Mouse (Mus musculus) layer of hippocampus, postnatal 14 days (tissue): ENCODE results near the gene Fnbp4. TPM values are rescaled to one million over a fixed set of nuclear protein-coding genes. Genes with fewer than 3 reads are reported as not detected.
"Not testable (repeated sequence)": the region's sequence is repeated elsewhere in the genome, so short reads cannot be mapped to it uniquely, and the experiment has no call there.

Experiments used
- DNase-seq, 2 experiments: peaks; one replicate each; pipeline ENCODE4 v3.0.0; 2021 to 2022; ENCODE audit warnings: low spot score in 2 of 2, mixed read lengths in 1 of 2
- total RNA-seq, 2 experiments: library from RNA; stranded (reverse); gene quantifications; 2 replicates each; pipeline ENCODE4 v1.2.3; 2021

The Fnbp4 gene
- total RNA-seq, 2 experiments from 2014 or later: 58.8 to 74.5 TPM

DNA sequence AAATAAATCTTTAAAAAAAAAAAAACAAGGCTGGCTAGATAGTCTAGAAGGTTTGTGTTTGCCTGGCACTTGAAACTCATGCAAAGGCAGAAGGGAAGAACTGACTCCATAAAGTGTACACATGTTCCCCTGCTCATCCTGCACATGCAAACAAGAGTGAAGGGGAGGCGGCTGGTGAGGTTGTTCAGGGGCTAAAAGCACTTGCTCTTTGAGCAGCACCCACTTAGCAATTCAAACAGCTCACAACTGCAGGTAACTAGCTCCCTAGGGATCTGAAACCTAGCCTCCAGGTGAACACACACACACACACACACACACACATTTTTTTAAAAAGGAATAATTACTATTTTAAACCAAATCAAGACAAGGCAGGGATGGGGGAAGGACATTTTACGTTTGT, 36.8 kb downstream of the Fnbp4 start:
- DNase-seq: no peak

GRCm38 (mm10) chr2:90782458-90782857, 37.3 kb downstream of the Fnbp4 start, which contains the start of gene Agbl2:
TSS of gene Agbl2 (plus strand) at chr2:90782727.
- no peak for DNase-seq

- DNase-seq: no peak
Observed at GRCm38 (mm10) chr2:90782901-90783486, 37.8 kb downstream of the Fnbp4 start.

GRCm38 (mm10) chr2:90788126-90788525, 43.0 kb downstream of the Fnbp4 start:
- no peak for DNase-seq

DNA sequence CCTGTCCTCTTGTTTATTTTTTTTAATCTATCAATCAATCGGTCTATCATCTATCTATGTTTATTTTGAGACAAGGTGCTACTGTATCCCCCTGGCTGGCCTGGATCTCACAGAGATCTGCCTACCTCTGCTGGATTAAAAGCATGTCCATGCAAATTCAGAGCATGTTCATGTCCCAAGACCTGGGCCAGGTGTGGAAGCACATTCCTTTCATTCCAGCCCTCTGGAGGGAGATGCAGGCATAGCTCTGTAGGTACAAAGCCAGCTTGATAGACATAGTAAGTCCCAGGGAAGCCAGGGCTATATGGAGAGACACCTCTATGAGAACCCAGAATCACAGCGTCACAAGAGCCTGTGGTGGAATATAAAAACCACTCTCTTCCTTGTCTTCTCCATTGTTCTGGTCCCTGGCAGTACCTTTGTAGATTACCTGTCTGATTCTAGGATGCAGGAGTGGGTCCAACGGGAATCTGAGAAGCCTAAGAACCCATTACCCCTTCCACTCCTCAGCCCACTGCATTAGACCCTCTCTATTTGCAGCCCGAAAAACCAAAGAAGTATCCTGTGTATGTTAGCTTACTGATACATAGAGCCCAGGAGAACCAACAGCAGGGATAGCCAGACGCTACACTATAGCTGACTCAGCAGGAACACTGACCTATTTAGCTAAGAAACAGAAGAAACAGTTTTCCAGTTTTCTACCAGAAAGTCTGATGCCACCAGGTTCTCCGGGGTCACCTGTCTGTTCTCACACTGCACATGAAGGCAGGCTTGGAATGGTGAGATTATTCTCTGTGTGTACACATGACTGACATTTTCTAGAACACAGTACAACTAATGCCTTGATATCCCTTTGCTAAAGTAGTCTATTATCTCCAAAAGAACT, 63.3 kb downstream of the Fnbp4 start:
- DNase-seq: no peak

GRCm38 (mm10) chr2:90810751-90811150, 65.6 kb downstream of the Fnbp4 start:
- no peak for DNase-seq

GRCm38 (mm10) chr2:90815266-90815665, 70.1 kb downstream of the Fnbp4 start:
- no peak for DNase-seq

- DNase-seq: no peak
Observed at GRCm38 (mm10) chr2:90816144-90816543, 71.0 kb downstream of the Fnbp4 start.

GRCm38 (mm10) chr2:90818710-90819109, 73.5 kb downstream of the Fnbp4 start:
- no peak for DNase-seq

- no peak for DNase-seq
Observed at GRCm38 (mm10) chr2:90820894-90821293, 75.7 kb downstream of the Fnbp4 start.

- no peak for DNase-seq
Observed at GRCm38 (mm10) chr2:90822978-90823377, 77.8 kb downstream of the Fnbp4 start.

DNA sequence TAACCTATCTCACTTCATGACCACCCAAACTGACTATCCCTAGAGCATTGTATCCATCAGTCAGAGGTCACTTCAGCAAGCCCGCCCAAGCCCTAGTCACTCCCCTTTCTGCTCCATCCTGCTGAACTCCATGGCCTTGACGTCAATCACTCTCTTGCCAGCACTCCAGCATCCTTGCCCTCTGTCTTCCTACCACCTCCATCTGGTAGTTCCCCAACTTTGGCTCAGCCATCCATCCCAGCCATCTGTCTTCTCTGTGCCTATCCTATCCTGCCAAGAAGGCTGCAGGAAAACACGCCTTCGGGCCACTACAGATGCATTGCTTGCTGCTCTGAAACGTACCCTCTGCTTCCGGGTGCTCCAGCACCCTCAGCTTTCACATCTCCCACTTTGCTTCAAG, 78.6 kb downstream of the Fnbp4 start:
- peak; percentile 10 to 66 for DNase-seq

GRCm38 (mm10) chr2:90824528-90824927, 79.4 kb downstream of the Fnbp4 start:
- not testable (repeated sequence) for DNase-seq

- no peak for DNase-seq
Observed at GRCm38 (mm10) chr2:90825515-90826172, 80.5 kb downstream of the Fnbp4 start.

- DNase-seq: no peak
Observed at GRCm38 (mm10) chr2:90828739-90829138, 83.6 kb downstream of the Fnbp4 start.

Other genes starting within 250 kb of the Fnbp4 start
- gene Ptprj, start 164.7 kb upstream of the Fnbp4 start, total RNA-seq: 100 to 1,000 TPM; 101 to 107 TPM
- gene Nup160, start 68.2 kb upstream of the Fnbp4 start, total RNA-seq: 10 to 100 TPM; 19.8 to 20.4 TPM
- gene Agbl2, start 37.4 kb downstream of the Fnbp4 start, total RNA-seq: under 1 TPM; 0.31 to 0.88 TPM
- gene Mtch2, start 101.8 kb downstream of the Fnbp4 start, total RNA-seq: 100 to 1,000 TPM; 134 to 139 TPM
- 100 to 1,000 TPM; 172 to 176 TPM for gene C1qtnf4, start 140.5 kb downstream of the Fnbp4 start, total RNA-seq
- gene Kbtbd4, start 159.4 kb downstream of the Fnbp4 start, total RNA-seq: 10 to 100 TPM; 31.3 to 38.8 TPM
- 100 to 1,000 TPM; 226 to 232 TPM for gene Ndufs3, start 159.5 kb downstream of the Fnbp4 start, total RNA-seq
- 100 to 1,000 TPM; 117 to 120 TPM for gene Celf1, start 195.0 kb downstream of the Fnbp4 start, total RNA-seq